Mouse (Mus musculus): ENCODE data around the gene Rab3gap1.

DNA sequence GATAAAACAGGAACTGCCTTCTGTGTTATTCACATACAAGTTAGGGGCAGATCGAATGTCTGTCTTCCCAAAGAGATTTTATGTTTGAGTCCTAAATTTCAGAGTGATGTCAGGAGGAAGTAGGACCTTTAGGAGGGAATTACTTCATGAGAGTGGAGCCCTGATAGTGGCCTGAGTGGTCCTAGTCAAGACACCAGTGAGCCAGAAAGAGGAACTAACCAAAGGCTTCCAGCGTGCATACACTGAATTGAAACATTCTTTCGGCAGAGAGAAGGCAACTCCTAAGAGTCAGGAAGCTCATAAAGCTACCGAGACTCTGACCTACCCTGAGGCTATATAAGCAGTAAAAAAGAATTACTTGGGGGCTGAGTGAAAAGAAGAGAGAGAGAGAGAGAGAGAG, 32.0 kb upstream of the Rab3gap1 start:
- TF ChIP-seq CTCF (IDR thresholded peaks at IDR 0.05; ENCODE audit: low read depth): no peak
- TF ChIP-seq EP300 (IDR thresholded peaks at IDR 0.05; ENCODE audit: low read depth): no peak
